Mouse (Mus musculus) retina, adult 2 months (tissue): ENCODE results near the gene Pef1.

Experiments
- DNase-seq: peaks from one replicate; pipeline ENCODE4 v3.0.0-alpha.2; 2012; ENCODE audit warnings: low read depth, low spot score

The Pef1 gene

GRCm38 (mm10) chr4:130095137-130095536, 7.2 kb upstream of the Pef1 start:
- no peak for DNase-seq

- no peak for DNase-seq
Observed at GRCm38 (mm10) chr4:130101183-130101582, 1.2 kb upstream of the Pef1 start.

- DNase-seq: no peak
Observed at GRCm38 (mm10) chr4:130103632-130104031, 1.3 kb downstream of the Pef1 start.

- DNase-seq: no peak
Observed at GRCm38 (mm10) chr4:130104584-130104983, 2.2 kb downstream of the Pef1 start.

- no peak for DNase-seq
Observed at GRCm38 (mm10) chr4:130107065-130107443, 4.7 kb downstream of the Pef1 start.

GRCm38 (mm10) chr4:130107444-130108131, 5.2 kb downstream of the Pef1 start:
- DNase-seq: peak; percentile 100

GRCm38 (mm10) chr4:130108929-130109328, 6.6 kb downstream of the Pef1 start:
- no peak for DNase-seq

- no peak for DNase-seq
Observed at GRCm38 (mm10) chr4:130109666-130110065, 7.3 kb downstream of the Pef1 start.

GRCm38 (mm10) chr4:130110091-130110490, 7.7 kb downstream of the Pef1 start:
- no peak for DNase-seq

GRCm38 (mm10) chr4:130112299-130112698, 9.9 kb downstream of the Pef1 start:
- peak; percentile 32 for DNase-seq

GRCm38 (mm10) chr4:130112732-130113131, 10.4 kb downstream of the Pef1 start:
- DNase-seq: no peak

GRCm38 (mm10) chr4:130120752-130121151, 18.4 kb downstream of the Pef1 start:
- no peak for DNase-seq

- DNase-seq: no peak
Observed at GRCm38 (mm10) chr4:130121560-130121959, 19.2 kb downstream of the Pef1 start.

- DNase-seq: no peak
Observed at GRCm38 (mm10) chr4:130123020-130123419, 20.7 kb downstream of the Pef1 start.

GRCm38 (mm10) chr4:130124110-130124509, 21.8 kb downstream of the Pef1 start:
- no peak for DNase-seq

- DNase-seq: no peak
Observed at GRCm38 (mm10) chr4:130125164-130125563, 22.8 kb downstream of the Pef1 start.

GRCm38 (mm10) chr4:130125935-130126334, 23.6 kb downstream of the Pef1 start:
- DNase-seq: no peak

- DNase-seq: no peak
Observed at GRCm38 (mm10) chr4:130128907-130129306, 26.5 kb downstream of the Pef1 start.

- DNase-seq: no peak
Observed at GRCm38 (mm10) chr4:130130082-130130481, 27.7 kb downstream of the Pef1 start.

GRCm38 (mm10) chr4:130130641-130131350, 28.4 kb downstream of the Pef1 start:
- DNase-seq: no peak

GRCm38 (mm10) chr4:130131448-130132105, 29.2 kb downstream of the Pef1 start:
- no peak for DNase-seq

- DNase-seq: no peak
Observed at GRCm38 (mm10) chr4:130133399-130133798, 31.0 kb downstream of the Pef1 start.
